Mouse (Mus musculus): ENCODE data around the gene Sox10. TPM values are rescaled to one million over a fixed set of nuclear protein-coding genes. Genes with fewer than 3 reads are reported as not detected.

Gene Sox10
- polyA plus RNA-seq, 1 experiment from 2014 or later: 0.25 TPM

DNA sequence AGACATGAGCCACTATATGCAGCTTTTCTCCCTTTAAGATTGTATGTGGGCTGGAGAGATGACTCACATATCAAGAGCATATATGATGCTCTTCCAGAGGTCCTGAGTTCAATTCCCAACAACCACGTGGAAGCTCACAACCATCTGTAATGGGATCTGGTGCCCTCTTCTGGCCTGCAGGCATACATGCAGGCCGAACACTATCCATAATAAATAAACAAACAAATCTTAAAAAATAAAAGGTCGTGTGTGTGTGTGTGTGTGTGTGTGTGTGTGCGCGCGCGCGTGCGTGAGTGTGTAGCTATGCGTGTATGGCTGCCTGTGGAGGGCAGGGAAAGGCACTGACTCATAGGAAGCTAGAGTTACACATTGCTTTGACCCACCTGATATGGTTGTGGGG, 25.4 kb downstream of the Sox10 start:
- Histone ChIP-seq H3K4me2 (ENCODE audit: low read length) (no peak overlapping the region), H3K27me3 (ENCODE audit: insufficient read depth, low read length) (no peaks in the 10 kb centered on the region), H3K9ac (ENCODE audit: low read depth, low read length) (no peak overlapping the region), H3K9me3 (replicated peaks; ENCODE audit: low read length) (no peaks in the 10 kb centered on the region), H3K4me3 (replicated peaks; ENCODE audit: low read depth, low read length) (no peak overlapping the region), H3K36me3 (ENCODE audit: insufficient read depth, low read length) (peaks cover 4% of the 10 kb centered on the region; the same call in 1 of the 2 replicates), H3K4me1 (replicated peaks; ENCODE audit: insufficient read depth, low read length) (peaks cover 11% of the 10 kb centered on the region), H3K27ac (no peak overlapping the region)
- 59% methylated on average over 10 of the region's 10 CpGs for WGBS
- DNase-seq (ENCODE audit: low spot score) (peak; percentile 35), ATAC-seq (replicated peaks; ENCODE audit: low FRiP score, low read depth) (no peak)
- TF ChIP-seq CTCF (IDR thresholded peaks at IDR 0.05; ENCODE audit: low read depth): peak; percentile 83

DNA sequence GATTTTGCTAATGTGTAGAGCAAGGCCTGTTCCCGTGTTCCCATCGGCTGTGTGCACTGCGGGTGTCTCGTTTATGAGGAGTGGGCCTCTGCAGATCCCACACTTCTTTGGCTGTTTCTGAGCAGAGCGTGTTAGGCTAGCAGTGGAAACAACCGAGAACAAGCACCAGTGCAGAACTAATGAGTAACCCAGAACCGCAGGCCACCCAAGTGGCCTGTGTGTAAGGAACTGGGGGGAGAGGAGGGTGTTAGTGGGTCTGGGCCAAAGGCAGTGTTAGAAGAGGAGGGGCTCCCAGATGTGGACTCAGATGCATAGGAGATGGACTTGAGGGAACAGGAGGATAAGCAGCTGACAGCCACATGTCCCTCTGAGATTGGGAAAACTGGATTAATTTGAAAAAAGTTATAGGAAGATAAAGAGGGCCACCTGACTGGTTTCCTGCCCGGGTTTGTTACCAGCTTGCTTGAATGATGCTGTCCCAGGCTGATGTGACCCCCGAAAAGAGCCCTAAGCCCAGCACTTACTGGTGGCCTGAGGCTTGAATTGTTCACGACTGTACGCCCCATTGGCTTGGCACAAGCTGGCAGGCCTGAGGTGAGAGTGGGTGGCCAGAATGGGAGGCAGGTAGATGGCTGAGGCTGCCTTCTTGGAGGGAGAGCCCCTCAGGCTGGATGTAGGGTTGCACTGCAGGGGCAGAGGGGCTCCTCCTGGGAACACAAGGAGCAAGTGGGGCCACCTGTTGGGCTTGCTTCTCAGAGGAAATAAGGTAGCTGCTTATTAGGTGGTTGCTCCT, 29.1 kb downstream of the Sox10 start:
- TF ChIP-seq CTCF (IDR thresholded peaks at IDR 0.05; ENCODE audit: low read depth): no peak
- no peak overlapping the region for H3K4me3 ChIP-seq (replicated peaks; ENCODE audit: low read depth, low read length)
- H3K27me3 ChIP-seq (ENCODE audit: insufficient read depth, low read length): no peaks in the 10 kb centered on the region
- WGBS: 42% methylated on average over 11 of the region's 11 CpGs
- DNase-seq (ENCODE audit: low spot score) (peak; percentile 44), ATAC-seq (replicated peaks; ENCODE audit: low FRiP score, low read depth) (no peak; the same call in 1 of the 2 replicates)
- peak overlapping the region; percentile 42; the same call in 1 of the 2 replicates for H3K27ac ChIP-seq
- no peaks in the 10 kb centered on the region for H3K9me3 ChIP-seq (replicated peaks; ENCODE audit: low read length)
- no peak overlapping the region for H3K4me2 ChIP-seq (ENCODE audit: low read length)
- H3K36me3 ChIP-seq (ENCODE audit: insufficient read depth, low read length): peaks cover 23% of the 10 kb centered on the region; the same call in 1 of the 2 replicates
- H3K9ac ChIP-seq (ENCODE audit: low read depth, low read length): no peak overlapping the region
- H3K4me1 ChIP-seq (replicated peaks; ENCODE audit: insufficient read depth, low read length): peaks cover 15% of the 10 kb centered on the region; the same call in 1 of the 2 replicates

DNA sequence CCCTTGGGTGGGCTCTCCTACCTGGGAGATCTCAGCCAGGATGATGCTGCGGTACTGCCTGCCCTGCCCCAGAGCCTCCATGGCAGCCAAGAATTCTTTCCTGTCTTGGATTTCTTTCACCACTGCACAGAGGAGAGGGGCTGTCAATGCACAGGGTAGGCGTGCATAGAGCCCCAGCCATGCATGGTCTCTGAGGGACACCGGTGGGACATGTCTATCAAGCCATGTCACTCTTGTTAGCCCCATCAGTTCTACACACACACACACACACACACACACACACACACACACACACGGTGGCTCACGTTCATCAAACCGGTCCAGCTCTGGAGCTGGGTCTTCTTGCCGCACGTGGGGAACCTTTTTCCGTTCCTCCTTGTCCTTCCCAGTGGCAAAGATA, 29.7 kb downstream of the Sox10 start:
- no peak overlapping the region for H3K4me2 ChIP-seq (ENCODE audit: low read length)
- H3K27me3 ChIP-seq (ENCODE audit: insufficient read depth, low read length): no peaks in the 10 kb centered on the region
- peak overlapping the region; percentile 42; the same call in 1 of the 2 replicates for H3K27ac ChIP-seq
- no peak overlapping the region for H3K4me3 ChIP-seq (replicated peaks; ENCODE audit: low read depth, low read length)
- WGBS: 67% methylated on average over 9 of the region's 9 CpGs
- peaks cover 29% of the 10 kb centered on the region; the same call in 1 of the 2 replicates for H3K36me3 ChIP-seq (ENCODE audit: insufficient read depth, low read length)
- peaks cover 13% of the 10 kb centered on the region; the same call in 1 of the 2 replicates for H3K4me1 ChIP-seq (replicated peaks; ENCODE audit: insufficient read depth, low read length)
- no peak overlapping the region for H3K9ac ChIP-seq (ENCODE audit: low read depth, low read length)
- no peak for ATAC-seq (replicated peaks; ENCODE audit: low FRiP score, low read depth)
- TF ChIP-seq CTCF (IDR thresholded peaks at IDR 0.05; ENCODE audit: low read depth): no peak
- no peak for DNase-seq (ENCODE audit: low spot score)
- H3K9me3 ChIP-seq (replicated peaks; ENCODE audit: low read length): no peaks in the 10 kb centered on the region

DNA sequence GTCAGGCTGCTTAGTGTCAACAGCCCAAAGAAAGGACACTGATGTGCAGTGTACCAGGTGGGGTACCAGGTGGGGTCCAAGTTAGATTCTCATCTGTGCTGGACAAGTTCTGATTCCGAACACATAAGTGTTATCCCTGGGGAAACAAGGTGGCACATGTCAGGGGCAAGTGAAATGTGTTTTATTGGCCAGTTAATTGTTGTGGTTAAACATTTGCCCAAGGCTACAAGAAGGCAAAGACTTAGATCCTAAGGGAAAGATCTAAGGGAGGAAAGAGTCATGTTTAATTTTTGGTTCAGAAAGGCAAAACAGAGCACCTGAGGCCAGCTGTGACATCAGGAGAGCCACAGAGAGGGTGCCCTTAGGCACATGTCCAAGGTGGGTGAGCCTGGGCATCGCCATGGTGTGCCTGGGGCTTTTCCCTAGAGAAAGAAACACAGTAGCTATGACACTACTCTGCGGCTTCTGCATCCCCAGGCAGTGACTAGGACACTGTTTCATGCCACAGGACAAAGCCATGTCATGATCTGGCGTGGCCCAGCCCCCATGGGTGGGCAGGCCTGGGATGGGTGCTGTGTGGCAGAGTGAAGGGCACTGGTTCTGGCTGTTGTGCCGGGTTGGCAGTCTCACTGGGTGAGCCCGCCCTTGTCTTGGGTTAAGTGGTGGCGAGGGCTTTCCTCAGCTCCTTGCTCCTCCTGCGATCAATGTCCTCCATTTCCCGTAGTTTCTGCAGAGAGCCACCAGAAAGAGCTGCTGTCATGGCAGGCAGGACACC, 30.4 kb downstream of the Sox10 start:
- peaks cover 13% of the 10 kb centered on the region; the same call in 1 of the 2 replicates for H3K4me1 ChIP-seq (replicated peaks; ENCODE audit: insufficient read depth, low read length)
- H3K9me3 ChIP-seq (replicated peaks; ENCODE audit: low read length): no peaks in the 10 kb centered on the region
- DNase-seq (ENCODE audit: low spot score) (no peak), ATAC-seq (replicated peaks; ENCODE audit: low FRiP score, low read depth) (no peak)
- no peak overlapping the region for H3K9ac ChIP-seq (ENCODE audit: low read depth, low read length)
- H3K4me2 ChIP-seq (ENCODE audit: low read length): no peak overlapping the region
- 83% methylated on average over 9 of the region's 9 CpGs for WGBS
- no peaks in the 10 kb centered on the region for H3K27me3 ChIP-seq (ENCODE audit: insufficient read depth, low read length)
- H3K4me3 ChIP-seq (replicated peaks; ENCODE audit: low read depth, low read length): no peak overlapping the region
- TF ChIP-seq CTCF (IDR thresholded peaks at IDR 0.05; ENCODE audit: low read depth): no peak
- peak overlapping the region; percentile 42; the same call in 1 of the 2 replicates for H3K27ac ChIP-seq
- H3K36me3 ChIP-seq (ENCODE audit: insufficient read depth, low read length): peaks cover 36% of the 10 kb centered on the region; the same call in 1 of the 2 replicates

DNA sequence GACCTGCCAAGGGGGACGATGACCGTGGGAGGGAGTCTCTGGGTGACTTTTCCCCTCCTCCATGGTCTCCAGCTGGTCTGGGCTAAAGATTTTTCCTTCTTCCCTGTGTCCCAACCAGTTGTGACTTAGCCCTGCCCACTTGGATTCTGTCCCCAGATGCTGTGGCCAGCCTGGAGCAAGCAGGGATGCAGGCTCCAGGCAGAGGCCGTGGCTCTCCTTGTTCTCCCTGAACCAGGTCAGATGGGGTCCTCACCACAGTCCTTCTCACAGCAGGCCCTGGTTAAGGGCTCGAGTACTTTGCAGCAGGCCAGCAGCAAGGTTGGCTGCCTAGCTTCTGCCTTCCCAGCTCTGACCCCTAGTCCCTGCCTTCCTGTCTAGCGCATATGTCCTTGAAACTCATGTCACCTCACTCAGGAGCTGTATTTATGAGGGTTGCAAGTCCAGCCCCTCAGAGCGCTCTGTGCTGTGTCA, 31.8 kb downstream of the Sox10 start:
- no peaks in the 10 kb centered on the region for H3K27me3 ChIP-seq (ENCODE audit: insufficient read depth, low read length)
- WGBS: 61% methylated on average over 6 of the region's 6 CpGs
- ATAC-seq (replicated peaks; ENCODE audit: low FRiP score, low read depth): no peak
- no peak for DNase-seq (ENCODE audit: low spot score)
- no peak overlapping the region for H3K4me3 ChIP-seq (replicated peaks; ENCODE audit: low read depth, low read length)
- H3K9me3 ChIP-seq (replicated peaks; ENCODE audit: low read length): no peaks in the 10 kb centered on the region
- peaks cover 13% of the 10 kb centered on the region; the same call in 1 of the 2 replicates for H3K4me1 ChIP-seq (replicated peaks; ENCODE audit: insufficient read depth, low read length)
- H3K36me3 ChIP-seq (ENCODE audit: insufficient read depth, low read length): peaks cover 40% of the 10 kb centered on the region
- H3K4me2 ChIP-seq (ENCODE audit: low read length): no peak overlapping the region
- no peak for TF ChIP-seq CTCF (IDR thresholded peaks at IDR 0.05; ENCODE audit: low read depth)
- no peak overlapping the region for H3K9ac ChIP-seq (ENCODE audit: low read depth, low read length)
- H3K27ac ChIP-seq: no peak overlapping the region; the same call in 1 of the 2 replicates

DNA sequence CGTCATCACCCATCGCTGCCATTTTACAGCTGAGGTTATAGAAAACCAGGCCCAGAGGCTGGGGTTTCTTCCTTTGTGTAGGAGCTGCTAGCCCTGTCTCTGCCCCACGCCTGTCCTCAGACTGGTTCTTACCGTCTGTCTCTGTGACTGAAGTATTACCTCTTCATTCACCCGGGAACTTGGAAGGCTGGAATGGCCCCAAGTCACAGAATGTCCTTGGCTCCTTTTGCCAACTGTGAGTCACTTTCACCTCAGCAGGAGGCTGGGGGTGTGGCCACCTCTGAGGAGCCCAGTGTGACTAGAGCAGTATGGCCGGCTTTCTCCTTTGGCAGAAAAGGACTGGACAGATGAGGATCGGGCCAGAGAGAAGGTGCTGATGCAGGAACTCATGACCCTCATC, 33.6 kb downstream of the Sox10 start:
- Histone ChIP-seq H3K4me3 (replicated peaks; ENCODE audit: low read depth, low read length) (no peak overlapping the region), H3K4me2 (ENCODE audit: low read length) (no peak overlapping the region), H3K9ac (ENCODE audit: low read depth, low read length) (no peak overlapping the region), H3K36me3 (ENCODE audit: insufficient read depth, low read length) (peaks cover 55% of the 10 kb centered on the region), H3K27ac (peak overlapping the region; percentile 50; the same call in 1 of the 2 replicates), H3K27me3 (ENCODE audit: insufficient read depth, low read length) (no peaks in the 10 kb centered on the region), H3K9me3 (replicated peaks; ENCODE audit: low read length) (no peaks in the 10 kb centered on the region), H3K4me1 (replicated peaks; ENCODE audit: insufficient read depth, low read length) (peaks cover 13% of the 10 kb centered on the region; the same call in 1 of the 2 replicates)
- TF ChIP-seq CTCF (IDR thresholded peaks at IDR 0.05; ENCODE audit: low read depth): no peak
- DNase-seq (ENCODE audit: low spot score) (no peak), ATAC-seq (replicated peaks; ENCODE audit: low FRiP score, low read depth) (no peak)
- WGBS: 68% methylated on average over 7 of the region's 7 CpGs

Data from kidney, postnatal 0 days (tissue).